Comparison of ENCODE assay signal across 9 mouse cellular contexts in genomic region chr13:113693383-113693782, GRCm38 (mm10). TPM values are rescaled to one million over a fixed set of nuclear protein-coding genes. Genes with fewer than 3 reads are reported as not detected.
DNase-seq lines count a peak whose midpoint lies in the region; ATAC-seq and TF ChIP-seq lines count a peak whose summit lies in the region.
"Had no signal": no experiment of that assay in that cellular context is flagged by ENCODE, and none has a peak within 500 bp of the region (broad histone marks: within the 10 kb centered on the region; RNA-seq: fewer than 3 reads in every experiment).

No protein-coding gene starts in this region.

- no peak overlapping the region for H3K4me3 ChIP-seq in kidney, adult 2 months (ENCODE audit: insufficient read depth, low read depth, low read length)
- no peak overlapping the region for H3K4me3 ChIP-seq in lung, adult 2 months (replicated peaks; ENCODE audit: extremely low read depth, low read depth, low read length)
- H3K4me3 ChIP-seq in small intestine, adult 2 months (ENCODE audit: low read depth, low read length), result no peak overlapping the region

- H3K36me3 ChIP-seq in kidney, adult 2 months (ENCODE audit: control insufficient read depth, insufficient read depth, low read length), result no peaks in the 10 kb centered on the region
- no peaks in the 10 kb centered on the region for H3K36me3 ChIP-seq in small intestine, adult 2 months (ENCODE audit: control insufficient read depth, insufficient read depth, low read length)

- no peaks in the 10 kb centered on the region; the same call in 1 of the 2 replicates for H3K27me3 ChIP-seq in kidney, adult 2 months (replicated peaks; ENCODE audit: control insufficient read depth, insufficient read depth, low read length)
- no peaks in the 10 kb centered on the region for H3K27me3 ChIP-seq in small intestine, adult 2 months (ENCODE audit: control insufficient read depth, insufficient read depth, low read length)

- peak; percentile 57 for ATAC-seq in activated CD4-positive, CD25-positive, alpha-beta regulatory T cell, adult 4 months

- no peak for TF ChIP-seq POLR2A in kidney, adult 2 months (IDR thresholded peaks at IDR 0.05; ENCODE audit: low read depth, low read length)
- TF ChIP-seq POLR2A in lung, adult 2 months (IDR thresholded peaks at IDR 0.05; ENCODE audit: borderline replicate concordance, extremely low read depth, low read depth, low read length), result no peak
- TF ChIP-seq POLR2A in small intestine, adult 2 months (IDR thresholded peaks at IDR 0.05; ENCODE audit: low read depth, low read length), result no peak

- WGBS in kidney, adult 2 months, result 17% methylated on average over 6 of the region's 6 CpGs
- WGBS in lung, adult 2 months, result 19% methylated on average over 6 of the region's 6 CpGs
- whole genome bisulfite sequencing in small intestine, adult 2 months, result 20% methylated on average over 6 of the region's 6 CpGs

- peaks cover 5% of the 10 kb centered on the region for H3K4me1 ChIP-seq in kidney, adult 2 months (ENCODE audit: control insufficient read depth, insufficient read depth, low read length)
- H3K4me1 ChIP-seq in lung, adult 2 months (ENCODE audit: control insufficient read depth, insufficient read depth, low read length), result no peaks in the 10 kb centered on the region; the same call in 1 of the 2 replicates
- H3K4me1 ChIP-seq in small intestine, adult 2 months (ENCODE audit: control insufficient read depth, insufficient read depth, insufficient read length, low read length), result no peaks in the 10 kb centered on the region

- peak; percentile 74 for TF ChIP-seq CTCF in kidney, adult 2 months (conservative IDR thresholded peaks at IDR 0.05; ENCODE audit: insufficient read depth, insufficient read length, low read depth, low read length)
- peak; percentile 60; the same call in 1 of the 2 replicates for TF ChIP-seq CTCF in lung, adult 2 months (IDR thresholded peaks at IDR 0.05; ENCODE audit: insufficient read depth, low read length)
- peak; percentile 47; the same call in 1 of the 2 replicates for TF ChIP-seq CTCF in small intestine, adult 2 months (IDR thresholded peaks at IDR 0.05; ENCODE audit: extremely low read depth, insufficient read length, insufficient replicate concordance, low read depth, low read length)

- H3K27ac ChIP-seq in kidney, adult 2 months (ENCODE audit: insufficient read depth, low read depth, low read length), result no peak overlapping the region
- H3K27ac ChIP-seq in small intestine, adult 2 months (ENCODE audit: insufficient read depth, low read depth, low read length), result no peak overlapping the region

- DNase-seq in gastrocnemius, adult 18-20 months (ENCODE audit: low spot score), result peak; percentile 36
- no peak for DNase-seq in gastrocnemius, postnatal 25 days
- peak; percentile 70 for DNase-seq in 416B (ENCODE audit: low read depth)
- DNase-seq in embryo, embryonic 10.5 days (ENCODE audit: low spot score), result peak; percentile 72
- peak; percentile 67 for DNase-seq in kidney, adult 2 months
- peak; percentile 6 for DNase-seq in lung, adult 2 months

RNA-seq across cellular contexts. Expression of gene Hspb3, which starts 29.9 kb away (rescaled TPM):
- total RNA-seq in gastrocnemius, adult 18-20 months (2021), result 10 to 100 TPM; 47.7 to 56.6 TPM
- total RNA-seq in gastrocnemius, postnatal 25 days (2021), result 10 to 100 TPM; 49.4 to 49.6 TPM
- polyA plus RNA-seq in activated CD4-positive, CD25-positive, alpha-beta regulatory T cell, adult 4 months (2017; shearing (Covaris generic)), result not detected
- 0.55 TPM in 1 of 2 replicates, not detected in the other for polyA plus RNA-seq in kidney, adult 2 months (2012; rRNA removed)
- 0.27 and 0.92 TPM in 2 replicates for polyA plus RNA-seq in lung, adult 2 months (2012; rRNA removed)
- not detected in 2 replicates for polyA plus RNA-seq in small intestine, adult 2 months (2012; rRNA removed)
- polyA plus RNA-seq: stomach, embryonic 14.5 days had no signal
